Mouse (Mus musculus) layer of hippocampus, adult 11-12 months (tissue): ENCODE measurements at regions not wholly inside any gene's neighbourhood (a gene's known extent, or its start where the extent isn't known, plus 50 kb on each side); places are given as distances from the start of the nearest gene placed in this dataset.

Experiments
- DNase-seq: peaks from one replicate; pipeline ENCODE4 v3.0.0; 2022; ENCODE audit warnings: low spot score

- DNase-seq = no peak
Observed at GRCm38 (mm10) chr17:52195804-52196203, 362.7 kb upstream of the Satb1 start.

- DNase-seq = peak; percentile 4
Observed at GRCm38 (mm10) chr17:52191064-52191682, 358.1 kb upstream of the Satb1 start.

GRCm38 (mm10) chr17:52182706-52183105 lies 349.6 kb upstream of the Satb1 start:
- peak; percentile 35 for DNase-seq

GRCm38 (mm10) chr17:52177996-52178395 lies 344.9 kb upstream of the Satb1 start:
- DNase-seq = no peak

- DNase-seq = no peak
Observed at GRCm38 (mm10) chr17:52168076-52168838, 335.2 kb upstream of the Satb1 start.

DNA sequence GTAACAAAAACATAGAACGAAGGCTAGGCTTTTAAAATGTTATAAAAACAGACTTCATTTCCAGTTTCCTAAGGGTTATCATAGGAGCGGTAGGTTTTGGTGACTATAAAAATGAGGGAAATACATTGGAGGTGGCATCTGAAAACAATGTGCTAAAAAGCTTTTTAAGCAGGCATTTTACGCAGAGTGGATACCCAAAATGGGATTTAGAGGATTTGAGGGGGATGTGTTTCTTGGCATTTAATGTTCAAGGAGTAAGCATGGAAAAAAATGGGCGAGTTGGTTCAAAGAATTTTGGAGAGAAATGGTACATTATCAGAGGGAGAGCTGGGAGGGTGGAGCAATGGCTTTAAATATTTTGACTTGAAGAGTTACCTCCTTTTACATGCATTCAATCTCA lies 334.6 kb upstream of the Satb1 start:
- DNase-seq = no peak

DNA sequence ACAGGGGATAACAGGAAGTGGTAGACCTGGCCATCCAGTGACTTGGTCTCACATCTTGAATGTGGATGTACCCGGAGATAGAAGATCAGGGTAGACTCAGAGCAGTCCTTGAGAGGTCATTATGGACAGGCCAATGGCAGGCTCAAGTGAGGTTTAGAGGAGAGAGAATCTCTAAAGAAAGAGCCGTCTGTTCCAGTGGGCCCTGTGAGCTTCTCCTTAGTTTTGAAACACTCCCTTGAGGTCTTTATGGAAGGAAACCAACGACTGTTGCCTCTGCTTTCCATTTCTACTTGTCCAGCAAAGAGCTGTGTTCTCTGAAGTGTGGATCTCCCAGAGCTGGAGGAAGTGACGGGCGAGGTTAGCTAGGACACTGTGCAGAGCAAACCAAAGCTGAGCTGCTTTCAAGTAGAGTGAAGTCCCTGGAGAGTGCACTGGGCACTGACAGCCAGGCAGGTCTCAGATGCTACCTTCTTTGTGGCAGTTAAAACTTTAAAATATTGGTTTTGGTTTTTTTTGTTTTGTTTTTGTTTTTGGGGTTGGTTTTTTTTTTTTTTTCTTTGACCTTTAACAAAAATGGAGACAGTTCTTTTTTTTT lies 332.9 kb upstream of the Satb1 start:
- no peak for DNase-seq

GRCm38 (mm10) chr17:52162559-52163397 lies 329.7 kb upstream of the Satb1 start:
- DNase-seq = no peak

- DNase-seq = no peak
Observed at GRCm38 (mm10) chr17:52150496-52150895, 317.4 kb upstream of the Satb1 start.

GRCm38 (mm10) chr17:52149834-52150233 lies 316.7 kb upstream of the Satb1 start:
- DNase-seq = no peak

DNA sequence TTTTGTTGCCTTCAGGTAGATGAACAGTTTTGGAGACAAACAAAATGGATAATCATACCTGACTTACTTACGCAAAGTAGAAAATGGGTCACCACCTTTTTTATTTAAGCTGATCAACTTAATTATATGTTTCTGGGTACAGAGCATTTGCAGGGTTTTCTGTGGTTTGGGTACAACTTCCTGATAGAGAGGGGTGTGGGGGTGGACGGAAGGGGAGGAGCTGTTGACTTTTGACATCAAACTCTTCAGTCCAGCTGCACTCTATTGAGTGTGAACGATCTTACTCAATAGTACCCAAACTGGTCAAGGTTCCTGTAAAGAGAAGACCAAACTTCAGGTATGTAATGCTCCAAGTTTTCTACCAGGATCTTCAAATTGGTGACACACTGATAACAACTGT lies 316.0 kb upstream of the Satb1 start:
- DNase-seq = no peak

DNA sequence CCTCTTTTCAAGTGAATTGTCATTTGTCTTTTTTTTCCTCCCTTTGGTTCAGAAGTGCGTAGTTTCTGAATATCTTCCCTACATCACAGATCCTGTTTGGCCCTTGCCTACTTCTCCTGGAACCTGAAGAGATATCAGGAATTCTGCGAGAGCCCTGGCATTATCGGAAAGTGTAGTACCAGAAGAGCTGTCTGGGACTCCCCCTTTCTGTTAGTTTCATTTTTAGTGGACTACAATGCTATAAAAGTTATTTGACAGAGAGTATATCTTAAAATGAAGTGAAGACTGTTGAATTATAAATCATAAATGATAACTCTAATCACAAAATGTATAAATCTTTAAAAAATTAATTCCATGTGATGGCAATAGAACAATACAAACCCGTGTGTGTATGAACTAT lies 270.8 kb upstream of the Satb1 start:
- DNase-seq = no peak

DNA sequence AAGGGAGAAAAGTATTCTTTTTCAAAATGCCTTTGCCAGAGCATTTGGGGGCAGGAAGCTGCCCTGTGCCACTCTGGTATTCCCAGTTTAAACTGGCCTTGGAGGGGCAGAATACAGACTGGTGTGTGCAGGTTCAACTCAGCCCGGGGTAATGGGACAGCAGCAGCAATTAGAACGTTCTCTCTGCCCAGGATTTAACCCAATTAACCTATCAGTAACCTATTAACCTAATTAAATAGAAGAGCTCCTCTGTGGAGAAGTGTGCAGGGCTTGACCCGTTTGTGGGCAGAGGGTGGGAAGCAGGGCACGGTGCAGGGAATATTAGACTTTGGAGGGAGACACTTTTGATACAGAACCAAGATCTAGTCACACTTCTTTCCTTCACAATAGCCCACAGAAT lies 252.7 kb upstream of the Satb1 start:
- DNase-seq = no peak

GRCm38 (mm10) chr17:52084455-52084854 lies 251.4 kb upstream of the Satb1 start:
- no peak for DNase-seq

- no peak for DNase-seq
Observed at GRCm38 (mm10) chr17:52079316-52079715, 246.2 kb upstream of the Satb1 start.

GRCm38 (mm10) chr17:52078496-52078895 lies 245.4 kb upstream of the Satb1 start:
- peak; percentile 10 for DNase-seq

- no peak for DNase-seq
Observed at GRCm38 (mm10) chr17:52077951-52078350, 244.9 kb upstream of the Satb1 start.

DNA sequence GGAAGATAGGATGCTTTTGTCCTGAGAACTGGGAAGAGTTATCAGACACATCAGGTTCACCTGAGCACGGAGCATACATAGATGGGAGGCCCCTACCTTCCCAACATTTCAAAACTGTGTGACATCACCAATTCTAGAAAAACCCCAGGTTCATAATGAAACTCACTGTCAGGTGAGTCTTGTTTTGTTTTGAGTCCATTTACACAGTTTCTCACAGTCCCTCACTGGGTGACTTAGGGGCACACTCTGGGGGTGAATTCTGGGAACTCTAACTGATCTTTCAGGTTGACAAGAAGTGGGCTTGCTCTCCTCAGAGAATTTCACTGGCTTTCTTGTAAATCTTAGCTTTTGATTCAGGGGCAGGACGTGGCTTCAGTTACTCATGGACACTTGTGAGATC lies 243.7 kb upstream of the Satb1 start:
- no peak for DNase-seq

GRCm38 (mm10) chr17:52067721-52068120 lies 234.6 kb upstream of the Satb1 start:
- no peak for DNase-seq

DNA sequence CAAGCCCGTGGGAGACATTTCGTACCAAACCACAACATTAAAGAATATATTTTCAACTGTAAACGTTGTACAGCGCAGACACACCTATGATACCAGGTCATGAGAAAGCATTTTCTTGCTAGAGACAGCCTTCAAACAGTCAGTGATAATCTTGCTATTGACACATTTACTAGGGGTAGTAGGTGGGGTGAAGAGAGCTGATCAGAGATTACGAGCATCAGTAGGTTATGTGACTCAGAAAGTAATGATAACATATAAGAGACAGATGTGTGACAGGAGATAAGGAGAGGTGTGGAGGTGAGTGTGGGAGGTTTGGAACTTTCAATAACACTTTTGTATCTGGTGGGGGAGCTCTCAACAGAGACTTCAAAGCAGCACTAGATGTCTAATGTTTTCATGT lies 231.5 kb upstream of the Satb1 start:
- no peak for DNase-seq

DNA sequence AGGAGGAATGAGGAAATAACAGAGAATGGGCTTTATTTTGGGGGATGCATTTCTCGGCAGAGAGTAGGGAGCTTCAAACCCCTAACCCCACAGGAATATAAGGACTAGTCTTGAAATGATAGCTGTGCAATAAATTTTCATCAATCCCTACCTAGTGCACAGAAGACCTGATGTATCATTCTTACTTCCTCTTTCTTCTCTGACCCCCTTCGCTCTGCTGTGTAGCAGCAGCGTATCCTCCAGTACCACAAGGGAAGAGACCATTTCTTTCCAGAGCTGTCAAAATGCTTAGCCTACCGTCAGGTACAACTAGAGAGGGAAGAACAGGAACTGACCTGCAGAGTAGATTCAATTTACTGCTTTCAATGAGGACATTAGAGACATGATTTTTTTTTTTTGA lies 230.0 kb upstream of the Satb1 start:
- no peak for DNase-seq

DNA sequence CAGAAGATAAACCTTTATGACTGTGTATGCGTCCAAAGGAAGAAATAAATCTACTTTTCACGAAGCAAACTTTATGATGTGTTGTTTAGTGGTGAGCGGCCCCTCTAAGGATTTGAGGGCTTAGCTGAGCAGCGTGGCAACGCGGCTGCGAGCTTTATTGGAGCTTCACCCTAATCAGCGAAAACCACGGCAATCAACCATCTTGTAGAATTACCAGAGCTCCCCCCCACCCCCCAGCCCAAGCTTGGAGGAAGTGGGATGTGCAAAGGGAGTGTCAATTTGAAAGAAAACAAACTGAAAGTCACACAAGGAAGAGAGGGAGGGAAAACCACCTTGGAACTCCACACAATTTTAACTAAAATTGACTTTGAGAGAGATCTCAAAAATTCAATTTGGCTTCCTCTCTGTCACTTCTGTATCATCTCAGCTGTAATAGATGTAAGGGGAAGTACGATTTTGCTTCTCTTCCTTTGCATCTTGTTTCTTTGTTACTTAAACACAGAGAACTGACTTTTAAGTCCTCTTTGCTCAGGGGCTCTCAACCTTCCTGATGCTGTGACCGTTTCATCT lies 229.1 kb upstream of the Satb1 start:
- no peak for DNase-seq
